Mouse (Mus musculus): ENCODE measurements around the gene Reep3.

DNA sequence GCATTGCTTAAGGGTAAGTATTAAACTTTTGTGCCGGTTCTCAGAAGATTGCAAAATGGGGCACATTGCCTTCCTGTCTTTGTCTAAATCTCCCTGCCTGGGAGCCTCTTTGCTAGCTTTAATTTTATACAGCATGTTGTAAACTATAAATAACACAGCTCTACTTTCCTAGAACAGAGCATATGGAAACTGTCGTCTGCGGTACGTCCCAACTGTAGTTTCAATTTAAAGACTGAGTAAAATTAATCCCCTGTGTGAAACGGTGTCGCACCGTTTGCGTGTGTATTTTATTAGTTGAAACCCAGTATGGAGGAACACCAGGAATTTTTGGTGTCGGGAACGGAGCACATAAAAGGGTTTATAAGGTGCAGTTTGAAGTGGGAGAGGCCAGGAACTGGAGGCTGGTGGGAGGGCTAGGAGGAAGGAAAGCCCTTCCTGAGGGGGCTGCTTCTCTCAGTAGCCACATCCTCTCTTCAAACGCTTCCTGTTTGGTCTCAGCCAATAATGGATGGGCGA lies 92.2 kb downstream of the Reep3 start:
- TF ChIP-seq CTCF (conservative IDR thresholded peaks at IDR 0.05; ENCODE audit: low read length): no peak
- no peak for TF ChIP-seq NANOG (IDR thresholded peaks at IDR 0.05; ENCODE audit: borderline replicate concordance, low read length)

All from E14TG2a.4 (cell line).